Mouse (Mus musculus): ENCODE results near the gene Rassf3.
A peak's percentile ranks its signal among the peaks of the same experiment; 100 is the strongest.

The Rassf3 gene

DNA sequence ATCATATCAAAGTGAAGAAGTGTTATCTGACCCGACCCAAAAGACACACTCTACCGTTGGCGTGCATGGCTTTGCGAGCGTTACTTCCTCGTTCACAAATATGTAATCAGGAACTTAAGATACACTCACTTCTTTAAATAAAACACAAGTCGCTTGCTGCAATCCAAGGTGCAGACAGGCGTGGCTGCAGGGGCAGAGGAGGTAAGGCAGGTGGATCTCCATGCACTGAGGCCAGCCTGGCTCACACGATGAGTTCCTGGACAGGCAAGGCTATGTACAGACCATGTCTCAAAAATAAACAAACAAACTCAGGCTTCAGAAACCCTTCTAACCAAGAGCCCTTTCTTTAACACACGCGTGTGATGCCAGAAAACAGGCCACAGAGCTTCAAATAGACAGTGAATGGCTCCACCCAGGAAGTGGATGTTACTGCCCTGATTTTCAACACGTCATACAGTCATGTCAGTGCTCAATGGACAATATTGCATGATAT is 2.4 kb downstream of the Rassf3 start:
- Histone ChIP-seq H3K9me3 (ENCODE audit: low read length) (no peaks in the 10 kb centered on the region), H3K27me3 (ENCODE audit: insufficient read depth, low read length) (peaks cover 17% of the 10 kb centered on the region), H3K4me3 (replicated peaks; ENCODE audit: low read length) (no peak overlapping the region), H3K4me1 (replicated peaks; ENCODE audit: low read depth, low read length) (peaks cover 69% of the 10 kb centered on the region), H3K36me3 (ENCODE audit: insufficient read depth, low read length) (no peaks in the 10 kb centered on the region)
- TF ChIP-seq POU5F1 (IDR thresholded peaks at IDR 0.05; ENCODE audit: borderline replicate concordance, low read length) (no peak), NANOG (IDR thresholded peaks at IDR 0.05; ENCODE audit: borderline replicate concordance, low read length) (no peak), CTCF (conservative IDR thresholded peaks at IDR 0.05; ENCODE audit: low read length) (no peak)

DNA sequence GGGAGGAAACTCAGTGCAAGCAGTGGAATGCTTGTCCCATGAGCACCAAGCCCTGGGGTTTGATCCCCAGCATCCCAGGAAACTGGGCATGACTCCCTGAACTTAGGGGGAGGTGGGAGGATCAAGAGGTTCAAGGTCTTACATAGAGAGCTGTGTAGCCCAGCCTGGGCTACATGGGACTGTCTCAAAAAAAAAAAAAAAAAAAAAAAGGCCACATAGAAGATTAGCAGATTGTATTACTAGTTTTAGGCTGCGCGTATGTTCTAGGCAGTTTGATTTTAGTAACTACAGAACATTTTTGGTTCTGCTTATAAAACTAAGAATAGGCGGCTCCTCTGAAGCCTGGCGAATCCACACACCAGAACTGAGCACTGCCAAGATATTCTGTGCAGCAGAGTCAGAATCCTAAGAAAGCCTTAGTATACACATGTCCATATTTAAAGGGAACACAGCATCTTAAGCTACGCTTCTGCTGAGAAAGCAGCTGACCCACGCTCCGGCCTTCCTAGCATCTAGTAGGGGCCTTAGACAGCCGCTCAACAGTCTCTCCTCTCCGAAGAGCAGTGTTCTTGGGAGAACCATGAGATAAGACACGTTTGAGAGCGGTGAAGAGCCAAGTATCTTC is 3.4 kb downstream of the Rassf3 start:
- no peak for TF ChIP-seq CTCF (conservative IDR thresholded peaks at IDR 0.05; ENCODE audit: low read length)
- no peak for TF ChIP-seq NANOG (IDR thresholded peaks at IDR 0.05; ENCODE audit: borderline replicate concordance, low read length)
- no peak for TF ChIP-seq POU5F1 (IDR thresholded peaks at IDR 0.05; ENCODE audit: borderline replicate concordance, low read length)
- Histone ChIP-seq H3K4me1 (replicated peaks; ENCODE audit: low read depth, low read length) (peaks cover 75% of the 10 kb centered on the region), H3K9me3 (ENCODE audit: low read length) (no peaks in the 10 kb centered on the region), H3K4me3 (replicated peaks; ENCODE audit: low read length) (0 out of 2 replicates have a peak overlapping the region, but pooled peaks have one; percentile 23), H3K27me3 (ENCODE audit: insufficient read depth, low read length) (peaks cover 17% of the 10 kb centered on the region), H3K36me3 (ENCODE audit: insufficient read depth, low read length) (no peaks in the 10 kb centered on the region)

- TF ChIP-seq NANOG (IDR thresholded peaks at IDR 0.05; ENCODE audit: borderline replicate concordance, low read length) (no peak), POU5F1 (IDR thresholded peaks at IDR 0.05; ENCODE audit: borderline replicate concordance, low read length) (no peak), CTCF (conservative IDR thresholded peaks at IDR 0.05; ENCODE audit: low read length) (no peak)
- H3K36me3 ChIP-seq (ENCODE audit: insufficient read depth, low read length) = no peaks in the 10 kb centered on the region
- H3K4me1 ChIP-seq (replicated peaks; ENCODE audit: low read depth, low read length) = peaks cover 75% of the 10 kb centered on the region
- H3K4me3 ChIP-seq (replicated peaks; ENCODE audit: low read length) = no peak overlapping the region
- H3K27me3 ChIP-seq (ENCODE audit: insufficient read depth, low read length) = peaks cover 17% of the 10 kb centered on the region
- no peaks in the 10 kb centered on the region for H3K9me3 ChIP-seq (ENCODE audit: low read length)
Observed at GRCm38 (mm10) chr10:121471570-121472197, 4.5 kb downstream of the Rassf3 start.

DNA sequence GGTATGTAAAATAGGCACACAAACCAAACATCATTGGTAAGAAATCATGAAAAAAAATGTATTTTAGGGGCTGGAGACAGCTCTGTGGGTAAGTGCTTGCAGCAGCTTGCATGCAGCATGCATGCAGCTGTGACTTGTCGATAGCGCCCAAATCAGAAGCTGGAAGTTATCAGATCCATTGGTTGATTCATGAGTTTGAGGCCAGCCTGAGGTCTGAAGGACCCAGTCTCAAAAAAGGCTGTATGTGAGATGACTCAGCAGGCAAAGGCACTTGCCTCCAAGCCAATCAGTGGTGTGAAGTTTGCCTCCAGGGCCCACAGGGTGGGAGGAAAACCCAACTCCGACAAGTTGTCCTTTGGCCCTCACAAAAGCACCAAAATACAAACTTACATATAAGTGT is 6.5 kb downstream of the Rassf3 start:
- Histone ChIP-seq H3K4me3 (replicated peaks; ENCODE audit: low read length) (no peak overlapping the region), H3K36me3 (ENCODE audit: insufficient read depth, low read length) (no peaks in the 10 kb centered on the region), H3K9me3 (ENCODE audit: low read length) (no peaks in the 10 kb centered on the region), H3K27me3 (ENCODE audit: insufficient read depth, low read length) (peaks cover 6% of the 10 kb centered on the region), H3K4me1 (replicated peaks; ENCODE audit: low read depth, low read length) (peaks cover 76% of the 10 kb centered on the region)
- TF ChIP-seq CTCF (conservative IDR thresholded peaks at IDR 0.05; ENCODE audit: low read length) (no peak), NANOG (IDR thresholded peaks at IDR 0.05; ENCODE audit: borderline replicate concordance, low read length) (no peak), POU5F1 (IDR thresholded peaks at IDR 0.05; ENCODE audit: borderline replicate concordance, low read length) (no peak)

DNA sequence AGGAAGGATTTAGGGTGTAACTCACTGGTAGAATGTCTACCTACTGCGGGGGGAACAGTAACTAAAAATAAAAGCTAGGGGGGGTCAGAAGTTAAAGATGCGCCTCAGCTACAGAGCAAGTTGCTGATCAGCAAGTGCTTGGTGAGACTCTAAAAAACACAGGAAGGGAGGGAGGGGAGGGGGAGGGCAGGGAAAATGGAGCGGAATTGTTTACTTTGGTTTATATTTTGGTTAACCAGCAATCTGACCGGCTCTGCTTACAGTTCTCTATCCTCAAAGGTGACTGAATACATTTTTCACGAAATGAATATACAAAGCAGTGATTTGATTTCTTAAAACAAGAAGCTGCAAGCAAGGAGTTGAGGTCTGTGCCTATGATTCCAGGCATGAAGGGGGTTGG is 7.2 kb downstream of the Rassf3 start:
- no peak overlapping the region for H3K4me3 ChIP-seq (replicated peaks; ENCODE audit: low read length)
- H3K36me3 ChIP-seq (ENCODE audit: insufficient read depth, low read length) = no peaks in the 10 kb centered on the region
- H3K27me3 ChIP-seq (ENCODE audit: insufficient read depth, low read length) = no peaks in the 10 kb centered on the region
- H3K4me1 ChIP-seq (replicated peaks; ENCODE audit: low read depth, low read length) = peaks cover 70% of the 10 kb centered on the region
- TF ChIP-seq POU5F1 (IDR thresholded peaks at IDR 0.05; ENCODE audit: borderline replicate concordance, low read length) (no peak), CTCF (conservative IDR thresholded peaks at IDR 0.05; ENCODE audit: low read length) (no peak), NANOG (IDR thresholded peaks at IDR 0.05; ENCODE audit: borderline replicate concordance, low read length) (no peak)
- H3K9me3 ChIP-seq (ENCODE audit: low read length) = no peaks in the 10 kb centered on the region

- Histone ChIP-seq H3K4me3 (replicated peaks; ENCODE audit: low read length) (no peak overlapping the region), H3K36me3 (ENCODE audit: insufficient read depth, low read length) (no peaks in the 10 kb centered on the region), H3K9me3 (ENCODE audit: low read length) (no peaks in the 10 kb centered on the region), H3K4me1 (replicated peaks; ENCODE audit: low read depth, low read length) (peaks cover 64% of the 10 kb centered on the region), H3K27me3 (ENCODE audit: insufficient read depth, low read length) (no peaks in the 10 kb centered on the region)
- TF ChIP-seq CTCF (conservative IDR thresholded peaks at IDR 0.05; ENCODE audit: low read length) (no peak), NANOG (IDR thresholded peaks at IDR 0.05; ENCODE audit: borderline replicate concordance, low read length) (no peak), POU5F1 (IDR thresholded peaks at IDR 0.05; ENCODE audit: borderline replicate concordance, low read length) (no peak)
Observed at GRCm38 (mm10) chr10:121468261-121468660, 7.9 kb downstream of the Rassf3 start.

- H3K27me3 ChIP-seq (ENCODE audit: insufficient read depth, low read length) = no peaks in the 10 kb centered on the region
- no peaks in the 10 kb centered on the region for H3K9me3 ChIP-seq (ENCODE audit: low read length)
- H3K4me1 ChIP-seq (replicated peaks; ENCODE audit: low read depth, low read length) = peaks cover 60% of the 10 kb centered on the region
- peaks cover 1% of the 10 kb centered on the region; the same call in 1 of the 2 replicates for H3K36me3 ChIP-seq (ENCODE audit: insufficient read depth, low read length)
- H3K4me3 ChIP-seq (replicated peaks; ENCODE audit: low read length) = 0 out of 2 replicates have a peak overlapping the region, but pooled peaks have one; percentile 11
- TF ChIP-seq NANOG (IDR thresholded peaks at IDR 0.05; ENCODE audit: borderline replicate concordance, low read length) (no peak), CTCF (conservative IDR thresholded peaks at IDR 0.05; ENCODE audit: low read length) (no peak), POU5F1 (IDR thresholded peaks at IDR 0.05; ENCODE audit: borderline replicate concordance, low read length) (no peak)
Observed at GRCm38 (mm10) chr10:121467792-121468191, 8.4 kb downstream of the Rassf3 start.

DNA sequence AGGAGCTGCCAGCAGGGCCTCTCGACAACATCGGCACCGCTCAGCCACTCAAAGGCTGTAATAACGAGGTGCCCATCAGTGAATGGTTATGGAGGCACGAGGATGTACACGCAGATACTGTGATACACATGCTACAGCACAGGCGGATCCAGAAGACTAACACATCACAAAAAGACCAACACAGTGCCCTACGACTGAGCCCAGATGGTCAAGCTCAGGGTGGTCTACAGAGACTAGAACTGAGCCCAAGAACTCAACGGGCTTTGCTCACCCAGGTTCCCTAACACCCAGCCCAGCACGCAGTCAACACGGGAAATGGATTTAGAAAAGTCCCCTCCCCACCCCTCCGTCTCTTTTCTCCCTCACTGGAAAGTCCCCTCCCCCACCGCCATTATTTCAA is 9.1 kb downstream of the Rassf3 start:
- H3K27me3 ChIP-seq (ENCODE audit: insufficient read depth, low read length) = no peaks in the 10 kb centered on the region
- no peaks in the 10 kb centered on the region for H3K9me3 ChIP-seq (ENCODE audit: low read length)
- peaks cover 60% of the 10 kb centered on the region for H3K4me1 ChIP-seq (replicated peaks; ENCODE audit: low read depth, low read length)
- 0 out of 2 replicates have a peak overlapping the region, but pooled peaks have one; percentile 20 for H3K4me3 ChIP-seq (replicated peaks; ENCODE audit: low read length)
- peaks cover 6% of the 10 kb centered on the region; the same call in 1 of the 2 replicates for H3K36me3 ChIP-seq (ENCODE audit: insufficient read depth, low read length)
- no peak for TF ChIP-seq POU5F1 (IDR thresholded peaks at IDR 0.05; ENCODE audit: borderline replicate concordance, low read length)
- no peak for TF ChIP-seq NANOG (IDR thresholded peaks at IDR 0.05; ENCODE audit: borderline replicate concordance, low read length)
- TF ChIP-seq CTCF (conservative IDR thresholded peaks at IDR 0.05; ENCODE audit: low read length) = no peak
